Mouse (Mus musculus): ENCODE data around the gene Spink4.

GRCm38 (mm10) chr4:40915947-40916346 is 3.9 kb upstream of the Spink4 start:
- TF ChIP-seq EP300 (IDR thresholded peaks at IDR 0.05; ENCODE audit: low read depth) = no peak
- TF ChIP-seq CTCF (IDR thresholded peaks at IDR 0.05; ENCODE audit: low read depth) = no peak
